Mouse (Mus musculus): ENCODE data around the gene Htr5a.

The Htr5a gene

DNA sequence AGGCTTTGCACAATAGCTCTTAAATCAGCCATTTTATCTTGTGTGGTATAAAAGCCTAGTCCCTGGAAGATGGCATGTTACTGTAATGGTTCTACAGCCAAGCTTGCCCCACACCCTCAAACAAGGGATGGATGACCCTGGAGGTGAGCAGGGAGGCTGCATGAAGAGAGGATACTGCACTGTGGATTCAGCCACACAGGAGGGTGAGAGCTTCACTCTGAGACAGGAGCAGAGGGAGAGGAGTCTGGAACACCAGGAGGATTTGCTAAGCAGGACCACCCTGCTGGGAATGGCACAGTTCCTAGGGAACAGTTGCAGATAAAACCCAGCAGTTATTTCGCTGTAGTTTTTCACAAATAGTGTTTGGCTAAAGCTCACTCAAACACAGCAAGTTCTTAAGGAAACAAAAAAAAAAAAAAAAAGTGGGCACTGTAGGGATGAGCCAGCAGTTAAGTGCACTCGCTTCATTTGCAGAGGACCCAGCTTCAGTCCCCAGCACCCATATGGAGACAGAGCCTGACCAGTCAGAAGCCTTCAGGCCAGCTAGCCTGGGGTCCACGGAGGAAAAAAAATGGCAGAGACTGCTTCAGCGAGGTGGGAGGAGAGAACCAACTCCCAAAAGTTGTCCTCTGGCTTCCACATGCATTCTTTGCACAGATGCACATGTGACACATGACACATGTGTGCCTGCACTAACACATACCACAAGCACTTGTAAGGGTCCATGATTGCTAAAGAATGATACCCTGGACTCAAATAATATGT, 33.6 kb downstream of the Htr5a start:
- CTCF ChIA-PET: interaction anchor here in 1 of 4 experiments (0.6 kb wide), 1 partner anchor 226 kb away, joined by 3 read pairs; no protein-coding TSS in a partner anchor

DNA sequence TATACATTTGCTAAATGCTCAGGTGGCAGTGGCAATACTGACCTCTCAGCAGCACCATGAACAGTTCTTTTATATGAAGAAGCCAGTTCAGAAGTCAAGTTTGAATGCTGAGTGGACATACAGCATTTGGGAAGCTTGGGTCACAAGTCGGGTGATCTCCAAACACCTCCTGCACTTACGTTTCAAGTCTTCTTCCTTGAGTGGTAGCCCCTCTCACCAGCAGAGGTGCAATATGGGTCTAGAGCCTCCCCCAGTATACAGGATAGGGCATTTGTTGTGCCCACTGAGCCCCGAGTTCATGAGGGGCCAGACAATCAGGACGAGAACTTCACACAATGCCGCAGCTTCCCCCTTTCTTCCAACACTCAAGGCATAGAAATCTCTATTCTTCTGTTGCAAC, 36.4 kb downstream of the Htr5a start:
- ChIA-PET POLR2A (interaction anchor here in 1 of 4 experiments (1.4 kb wide), 1 partner anchor 32 kb away, joined by 4 read pairs; no protein-coding TSS in a partner anchor), CTCF (interaction anchor here in 1 of 4 experiments (0.5 kb wide), 1 partner anchor 193 kb away, joined by 3 read pairs; no protein-coding TSS in a partner anchor)

More for the DNA sequence above, 33.6 kb downstream of the Htr5a start:
- POLR2A ChIA-PET: no interaction called here

DNA sequence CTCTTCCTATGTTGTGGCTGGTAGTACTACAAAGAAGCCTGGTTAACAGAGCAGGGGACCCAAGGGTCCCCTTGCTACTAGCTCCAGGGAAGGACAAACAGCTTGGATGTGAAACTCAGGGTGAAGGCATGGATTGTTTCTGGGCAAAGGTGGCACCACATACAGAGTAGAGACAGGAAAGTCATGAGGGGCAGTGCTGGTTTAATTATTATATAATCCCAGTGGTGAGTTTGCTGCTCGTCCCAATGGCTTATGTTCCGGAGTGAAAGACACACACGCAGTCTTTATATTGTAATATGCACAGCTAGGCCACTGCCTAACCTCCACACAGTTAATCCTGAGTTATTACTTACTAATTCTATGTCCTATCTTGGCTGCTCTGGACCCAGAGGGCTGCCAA, 37.8 kb downstream of the Htr5a start:
- ChIA-PET CTCF (no interaction called here), POLR2A (no interaction called here)

DNA sequence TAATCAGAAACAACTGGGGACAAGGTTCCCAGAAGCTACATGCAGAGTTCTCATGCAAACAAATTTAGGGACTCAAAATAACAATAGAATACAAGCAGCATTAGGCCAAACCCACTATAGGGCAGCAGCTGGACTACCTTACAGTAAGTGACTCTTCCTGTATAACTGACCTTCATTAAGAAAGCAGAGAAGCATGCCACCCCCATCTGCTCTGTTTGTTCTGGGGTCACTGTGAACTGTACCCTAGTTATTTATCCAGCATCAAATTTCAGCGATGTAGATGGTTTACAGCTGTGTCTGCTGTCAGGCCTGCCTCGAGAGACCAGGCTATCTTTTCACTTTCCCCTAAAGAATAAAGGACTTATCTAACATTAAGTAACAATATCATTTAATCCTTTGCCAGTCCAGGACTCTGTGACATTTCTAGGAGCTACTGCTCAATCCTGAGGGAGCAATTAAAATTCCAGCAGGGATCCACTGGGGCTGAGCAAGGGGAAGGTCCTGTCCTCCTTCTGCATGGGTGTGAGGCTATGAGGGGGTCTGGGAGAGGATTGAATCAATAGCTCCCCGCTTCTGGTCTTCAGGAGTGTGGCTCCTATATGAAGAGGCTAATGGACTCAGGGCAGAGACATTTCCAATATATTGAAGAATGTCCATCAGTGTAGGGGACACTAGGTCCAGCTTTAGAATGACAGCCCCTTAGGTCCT, 38.5 kb downstream of the Htr5a start:
- ChIA-PET CTCF (no interaction called here), POLR2A (no interaction called here)

DNA sequence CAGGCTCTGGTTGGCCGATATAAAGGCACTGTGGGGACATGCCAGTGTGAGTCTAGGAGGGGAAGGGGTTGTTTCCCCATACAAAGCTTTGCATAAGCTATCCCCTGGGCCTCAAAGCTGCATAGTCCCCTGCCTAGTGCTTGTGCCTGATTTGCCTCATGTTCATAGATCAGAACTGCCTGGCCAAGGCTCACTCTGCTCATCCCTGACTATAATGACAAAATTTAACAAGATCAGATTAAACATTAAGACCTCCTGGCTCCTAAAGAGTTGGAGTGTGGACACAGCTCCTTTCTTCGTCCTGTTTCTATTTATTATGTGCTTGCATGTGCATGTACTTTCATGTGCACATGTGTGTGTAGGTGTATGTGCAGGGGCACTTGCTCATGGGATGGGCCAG, 39.3 kb downstream of the Htr5a start:
- CTCF ChIA-PET: no interaction called here

DNA sequence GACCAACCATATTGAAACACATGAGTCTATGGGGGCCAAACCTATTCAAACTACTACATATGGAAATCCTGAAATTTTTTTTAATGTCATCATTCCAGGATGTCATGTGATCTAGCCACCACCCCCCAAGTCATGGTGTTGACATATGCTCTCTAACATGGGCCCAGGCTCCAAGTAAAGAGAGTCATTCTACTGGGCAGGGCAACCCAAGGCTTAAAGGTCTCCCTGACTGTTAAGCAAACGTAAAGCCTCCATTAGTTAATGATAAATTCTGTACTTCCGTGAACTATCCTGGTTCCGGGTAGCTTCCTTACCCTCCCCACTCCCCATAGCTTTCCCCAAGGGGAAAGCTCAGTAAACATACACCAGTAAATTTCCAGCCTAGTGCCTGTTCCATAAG, 46.1 kb downstream of the Htr5a start:
- ChIA-PET CTCF (no interaction called here), POLR2A (no interaction called here)

More for the DNA sequence above, 39.3 kb downstream of the Htr5a start:
- POLR2A ChIA-PET: no interaction called here

DNA sequence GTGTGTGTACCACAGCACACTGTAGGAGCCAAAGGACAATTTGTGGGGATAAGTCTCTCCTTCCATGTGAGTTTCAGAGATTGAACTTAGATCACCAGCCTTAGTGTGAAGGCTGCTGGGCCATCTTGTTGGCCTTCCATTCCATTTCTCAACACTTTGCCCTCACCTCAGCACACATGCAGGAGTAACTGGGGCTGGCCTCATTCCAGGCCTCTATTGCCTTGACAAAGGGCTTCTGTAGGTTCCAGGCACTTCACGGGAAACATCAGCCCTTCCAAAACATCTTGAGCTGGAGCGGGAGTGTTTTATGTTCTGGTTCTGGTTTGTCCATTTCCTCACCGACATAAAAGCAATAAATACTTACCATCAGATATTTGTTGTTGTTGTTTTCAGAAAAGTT, 54.0 kb downstream of the Htr5a start:
- POLR2A ChIA-PET: no interaction called here
- CTCF ChIA-PET: no interaction called here

DNA sequence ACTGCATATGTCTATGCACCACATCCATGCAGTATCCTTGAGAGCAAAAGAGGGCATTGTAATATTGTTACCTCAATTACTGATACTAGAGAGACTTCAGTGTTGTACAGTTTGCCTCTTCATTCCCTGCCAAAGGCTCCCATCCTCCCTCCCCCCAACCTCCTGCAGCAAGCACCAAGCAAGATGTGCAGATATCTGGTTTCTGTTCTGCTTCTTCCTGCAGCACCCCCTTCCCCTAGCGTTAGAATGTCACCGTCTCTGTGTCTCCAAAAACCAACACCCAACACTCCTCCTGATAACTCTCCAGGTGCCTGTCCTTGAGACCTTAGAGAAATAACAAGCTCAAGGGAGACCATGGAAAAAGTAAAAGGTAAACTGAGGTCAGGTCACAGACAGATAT, 57.8 kb downstream of the Htr5a start:
- ChIA-PET CTCF (no interaction called here), POLR2A (no interaction called here)

DNA sequence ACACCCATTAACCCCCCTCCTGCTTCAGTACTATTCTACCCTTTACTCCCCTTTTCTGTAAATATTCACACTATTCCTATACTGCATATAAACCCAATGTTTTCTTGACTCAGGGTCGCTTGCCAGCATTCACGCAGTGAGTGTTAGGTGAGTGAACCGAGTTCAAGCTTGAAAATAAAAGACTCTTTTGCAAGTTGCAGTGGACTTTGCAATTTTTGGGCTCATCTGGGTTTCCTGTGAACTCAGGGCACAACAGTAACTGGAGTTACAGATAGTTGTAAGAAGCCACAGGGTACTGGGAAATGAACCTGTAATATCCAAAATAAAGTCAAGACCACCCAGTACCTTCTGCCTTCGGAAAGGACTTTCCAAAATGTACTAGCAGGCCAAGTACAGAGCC, 58.2 kb downstream of the Htr5a start:
- POLR2A ChIA-PET: no interaction called here
- CTCF ChIA-PET: no interaction called here

All from embryonic stem cell, embryonic (primary cell).